Mouse (Mus musculus) WW6 (cell line): Measurements from ENCODE around the gene Rpl11.
"Not testable (repeated sequence)": the region's sequence is repeated elsewhere in the genome, so short reads cannot be mapped to it uniquely, and the experiment has no call there.

ENCODE experiments used
- DNase-seq: peaks from one replicate; pipeline ENCODE4 v3.0.0-alpha.2; 2013; ENCODE audit warnings: low read depth, low spot score

The Rpl11 gene

GRCm38 (mm10) chr4:136070592-136070991 lies 17.4 kb upstream of the Rpl11 start:
- DNase-seq = no peak

- peak; percentile 70 for DNase-seq
Measured at GRCm38 (mm10) chr4:136069954-136070353, 16.7 kb upstream of the Rpl11 start.

- no peak for DNase-seq
Measured at GRCm38 (mm10) chr4:136069313-136069712, 16.1 kb upstream of the Rpl11 start.

GRCm38 (mm10) chr4:136063143-136063542 lies 9.9 kb upstream of the Rpl11 start:
- no peak for DNase-seq

- DNase-seq = not testable (repeated sequence)
Measured at GRCm38 (mm10) chr4:136059800-136060488, 6.7 kb upstream of the Rpl11 start.

- DNase-seq = no peak
Measured at GRCm38 (mm10) chr4:136057916-136058315, 4.7 kb upstream of the Rpl11 start.

- DNase-seq = no peak
Measured at GRCm38 (mm10) chr4:136056030-136056429, 2.8 kb upstream of the Rpl11 start.

GRCm38 (mm10) chr4:136053843-136054242 lies 615 bp upstream of the Rpl11 start:
- no peak for DNase-seq

- no peak for DNase-seq
Measured at GRCm38 (mm10) chr4:136052534-136053246, 538 bp downstream of the Rpl11 start.

- no peak for DNase-seq
Measured at GRCm38 (mm10) chr4:136052060-136052459, 1.2 kb downstream of the Rpl11 start.

GRCm38 (mm10) chr4:136050226-136050625 lies 3.0 kb downstream of the Rpl11 start:
- DNase-seq = no peak

- DNase-seq = no peak
Measured at GRCm38 (mm10) chr4:136048291-136049032, 4.8 kb downstream of the Rpl11 start.

GRCm38 (mm10) chr4:136047626-136048025 lies 5.6 kb downstream of the Rpl11 start:
- DNase-seq = no peak

GRCm38 (mm10) chr4:136046888-136047287 lies 6.3 kb downstream of the Rpl11 start:
- DNase-seq = no peak

GRCm38 (mm10) chr4:136045091-136045490 lies 8.1 kb downstream of the Rpl11 start:
- no peak for DNase-seq

- no peak for DNase-seq
Measured at GRCm38 (mm10) chr4:136043784-136044400, 9.3 kb downstream of the Rpl11 start.

- no peak for DNase-seq
Measured at GRCm38 (mm10) chr4:136035078-136035477, 18.1 kb downstream of the Rpl11 start.

- no peak for DNase-seq
Measured at GRCm38 (mm10) chr4:136033231-136033630, 20.0 kb downstream of the Rpl11 start.

GRCm38 (mm10) chr4:136030968-136031909 lies 22.0 kb downstream of the Rpl11 start:
- DNase-seq = no peak

- no peak for DNase-seq
Measured at GRCm38 (mm10) chr4:136028689-136029088, 24.5 kb downstream of the Rpl11 start.

GRCm38 (mm10) chr4:136028132-136028564 lies 25.1 kb downstream of the Rpl11 start:
- DNase-seq = no peak
